In the genomic region with DNA sequence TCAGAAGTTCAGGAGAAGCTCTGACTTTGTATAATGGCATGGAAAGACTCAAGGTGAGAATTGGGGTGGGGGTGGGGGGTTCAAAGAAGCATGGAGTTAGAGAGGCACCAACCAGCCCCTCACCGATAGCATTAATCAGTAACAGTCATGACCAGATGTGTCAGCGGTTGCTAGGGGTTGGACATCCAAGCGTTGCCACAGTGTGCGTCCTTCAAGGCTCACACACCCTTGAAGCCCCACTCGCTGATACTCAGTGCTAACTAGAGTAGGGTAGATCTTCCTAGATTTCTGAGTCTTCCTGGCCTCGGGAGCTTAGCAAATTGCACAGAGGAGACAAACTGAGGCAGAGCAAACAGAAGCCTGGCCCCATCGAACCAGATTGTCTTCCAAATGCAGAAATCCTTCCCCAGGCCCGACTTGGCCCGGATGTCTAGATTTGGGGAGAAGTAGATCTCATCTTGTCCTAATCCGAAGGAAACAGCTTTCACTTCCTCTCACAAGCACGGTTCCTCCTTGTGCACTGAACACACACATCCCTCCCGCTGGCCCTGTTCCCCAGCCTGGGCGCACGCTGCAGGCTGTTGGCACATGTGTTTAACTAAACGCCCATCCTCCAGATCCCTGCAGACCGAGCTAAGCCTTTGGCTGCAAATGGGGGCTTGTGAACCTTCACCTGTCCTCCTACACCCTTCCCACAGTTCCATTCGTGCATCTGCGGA, we compare ENCODE assay signal across 10 mouse cellular contexts.
DNase-seq lines count a peak whose midpoint lies in the region; ATAC-seq lines count a peak whose summit lies in the region.
"Had no signal": no experiment of that assay in that cellular context is flagged by ENCODE, and none has a peak within 500 bp of the region (broad histone marks: within the 10 kb centered on the region; RNA-seq: fewer than 3 reads in every experiment).

No protein-coding gene starts in this region.

- H3K36me3 ChIP-seq in forebrain, embryonic 13.5 days (ENCODE audit: poor library complexity, severe bottlenecking) = no peaks in the 10 kb centered on the region
- H3K36me3 ChIP-seq in forebrain, embryonic 11.5 days (ENCODE audit: control insufficient read depth, insufficient read depth, low read length) = no peaks in the 10 kb centered on the region
- no peaks in the 10 kb centered on the region for H3K36me3 ChIP-seq in hindbrain, embryonic 11.5 days (ENCODE audit: control insufficient read depth, insufficient read depth, low read length)
- H3K36me3 ChIP-seq: hindbrain, embryonic 15.5 days; limb, embryonic 13.5 days had no signal

- 0 out of 2 replicates have a peak overlapping the region, but pooled peaks have one; percentile 2 for H3K27ac ChIP-seq in forebrain, embryonic 13.5 days
- no peak overlapping the region for H3K27ac ChIP-seq in forebrain, embryonic 11.5 days (ENCODE audit: low read depth, low read length)
- H3K27ac ChIP-seq in hindbrain, embryonic 11.5 days (ENCODE audit: low read depth, low read length) = no peak overlapping the region
- H3K27ac ChIP-seq: hindbrain, embryonic 15.5 days; limb, embryonic 13.5 days had no signal

- 87% methylated on average over 18 of the region's 18 CpGs for WGBS in forebrain, embryonic 13.5 days
- 94% methylated on average over 18 of the region's 18 CpGs for WGBS in forebrain, embryonic 11.5 days
- 88% methylated on average over 18 of the region's 18 CpGs for WGBS in hindbrain, embryonic 11.5 days

- no peak overlapping the region for H3K4me3 ChIP-seq in forebrain, embryonic 13.5 days
- H3K4me3 ChIP-seq in forebrain, embryonic 11.5 days (ENCODE audit: low read depth, low read length) = no peak overlapping the region
- H3K4me3 ChIP-seq in hindbrain, embryonic 11.5 days (ENCODE audit: low read depth, low read length) = no peak overlapping the region
- H3K4me3 ChIP-seq: hindbrain, embryonic 15.5 days; limb, embryonic 13.5 days had no signal

- no peak overlapping the region for H3K4me2 ChIP-seq in forebrain, embryonic 13.5 days
- no peak overlapping the region for H3K4me2 ChIP-seq in forebrain, embryonic 11.5 days (ENCODE audit: low read depth, low read length, severe bottlenecking)
- H3K4me2 ChIP-seq in hindbrain, embryonic 11.5 days (replicated peaks; ENCODE audit: low read depth, low read length) = no peak overlapping the region
- H3K4me2 ChIP-seq: hindbrain, embryonic 15.5 days; limb, embryonic 13.5 days had no signal

- peaks cover 13% of the 10 kb centered on the region for H3K4me1 ChIP-seq in forebrain, embryonic 13.5 days
- no peaks in the 10 kb centered on the region; the same call in 1 of the 2 replicates for H3K4me1 ChIP-seq in forebrain, embryonic 11.5 days (replicated peaks; ENCODE audit: control insufficient read depth, insufficient read depth, low read length)
- no peaks in the 10 kb centered on the region for H3K4me1 ChIP-seq in hindbrain, embryonic 11.5 days (replicated peaks; ENCODE audit: control insufficient read depth, insufficient read depth, low read length)

- DNase-seq in forebrain, embryonic 11.5 days (ENCODE audit: low spot score) = no peak
- peak; percentile 3 for DNase-seq in lung, postnatal 10 days
- DNase-seq in lung, postnatal 14 days = no peak
- DNase-seq in layer of hippocampus, adult 8-10 months (ENCODE audit: low spot score in 2 of 2) = peak; percentile 47 to 67
- peak; percentile 47 for DNase-seq in right cerebral cortex, postnatal 4 days
- no peak for DNase-seq in hindbrain, embryonic 11.5 days (ENCODE audit: low spot score)
- DNase-seq in cerebellum, postnatal 4 days (ENCODE audit: low spot score in 2 of 2) = no peak

- ATAC-seq in forebrain, embryonic 13.5 days = peak; percentile 37; the same call in 1 of the 2 replicates
- no peak for ATAC-seq in forebrain, embryonic 11.5 days (replicated peaks; ENCODE audit: low FRiP score)
- no peak for ATAC-seq in hindbrain, embryonic 11.5 days (ENCODE audit: low FRiP score)

- H3K27me3 ChIP-seq in forebrain, embryonic 13.5 days = no peaks in the 10 kb centered on the region
- peaks cover 2% of the 10 kb centered on the region; the same call in 1 of the 2 replicates for H3K27me3 ChIP-seq in forebrain, embryonic 11.5 days (ENCODE audit: control insufficient read depth, insufficient read depth, low read length)
- no peaks in the 10 kb centered on the region; the same call in 1 of the 2 replicates for H3K27me3 ChIP-seq in hindbrain, embryonic 11.5 days (ENCODE audit: control insufficient read depth, insufficient read depth, low read length)

- H3K9me3 ChIP-seq in forebrain, embryonic 13.5 days (replicated peaks) = 0 out of 2 replicates have a peak, but pooled peaks cover 4% of the 10 kb centered on the region
- no peaks in the 10 kb centered on the region for H3K9me3 ChIP-seq in forebrain, embryonic 11.5 days (ENCODE audit: control insufficient read depth, low read length)
- H3K9me3 ChIP-seq in hindbrain, embryonic 11.5 days (ENCODE audit: control insufficient read depth, low read length) = no peaks in the 10 kb centered on the region
- H3K9me3 ChIP-seq: hindbrain, embryonic 15.5 days; limb, embryonic 13.5 days had no signal

- H3K9ac ChIP-seq in forebrain, embryonic 13.5 days = no peak overlapping the region
- H3K9ac ChIP-seq in forebrain, embryonic 11.5 days (ENCODE audit: low read length) = no peak overlapping the region
- no peak overlapping the region for H3K9ac ChIP-seq in hindbrain, embryonic 11.5 days (ENCODE audit: low read depth, low read length)
- H3K9ac ChIP-seq: hindbrain, embryonic 15.5 days; limb, embryonic 13.5 days had no signal

Comparison
In these comparisons a context has a peak if more than half of its experiments do, and no peak if none do; other contexts are left out.
1. DNase-seq: peak in lung, postnatal 10 days (single experiment), layer of hippocampus, adult 8-10 months (2 of 2) and right cerebral cortex, postnatal 4 days (single experiment); none in forebrain, embryonic 11.5 days (single experiment), lung, postnatal 14 days (single experiment), hindbrain, embryonic 11.5 days (single experiment) and cerebellum, postnatal 4 days (0 of 2).